Mouse (Mus musculus) urinary bladder, postnatal 25 days (tissue): ENCODE results near the gene Ercc1.

Experiments
- DNase-seq: peaks from one replicate; pipeline ENCODE4 v3.0.0; 2022; ENCODE audit warnings: low spot score

Ercc1 gene

DNA sequence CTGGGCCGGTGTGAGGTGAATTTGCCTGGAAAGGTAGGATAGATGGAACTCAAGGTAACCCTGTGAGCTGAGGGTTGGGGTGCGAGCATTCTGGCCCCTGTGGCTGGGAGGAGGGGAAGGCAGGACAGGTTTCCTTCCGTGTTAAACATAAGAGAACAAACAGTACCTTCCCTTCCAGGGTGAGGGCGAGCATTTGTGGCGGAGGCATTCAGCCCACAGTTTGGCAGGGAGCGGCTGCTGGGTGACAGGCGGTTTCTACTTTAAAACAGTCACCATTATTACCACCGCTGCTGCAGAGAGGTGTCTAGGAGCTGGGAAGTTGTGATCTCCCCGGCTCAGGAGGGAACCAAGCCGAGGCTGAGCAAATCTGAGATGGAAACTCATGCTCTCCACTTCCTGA is 7.5 kb upstream of the Ercc1 start:
- DNase-seq = no peak

DNA sequence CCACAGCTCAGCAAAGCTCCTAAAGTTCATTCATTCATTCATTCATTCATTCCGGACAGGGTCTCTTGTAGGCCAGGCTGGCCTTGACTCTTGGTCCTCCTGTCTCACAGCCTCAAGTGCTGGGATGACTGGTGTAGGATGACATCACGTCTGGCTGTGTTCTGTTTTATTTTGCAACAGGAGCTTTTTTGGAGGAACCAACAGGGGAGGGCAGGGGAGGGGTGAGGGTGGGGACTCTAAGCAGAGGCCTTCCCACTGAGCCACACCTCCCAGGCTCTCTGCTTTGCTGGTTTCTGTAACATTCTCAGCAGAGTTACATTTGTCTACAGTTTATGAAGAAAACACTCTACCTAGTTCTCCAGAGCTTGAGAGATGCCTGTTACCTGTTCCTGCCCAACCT is 6.5 kb upstream of the Ercc1 start:
- no peak for DNase-seq

DNA sequence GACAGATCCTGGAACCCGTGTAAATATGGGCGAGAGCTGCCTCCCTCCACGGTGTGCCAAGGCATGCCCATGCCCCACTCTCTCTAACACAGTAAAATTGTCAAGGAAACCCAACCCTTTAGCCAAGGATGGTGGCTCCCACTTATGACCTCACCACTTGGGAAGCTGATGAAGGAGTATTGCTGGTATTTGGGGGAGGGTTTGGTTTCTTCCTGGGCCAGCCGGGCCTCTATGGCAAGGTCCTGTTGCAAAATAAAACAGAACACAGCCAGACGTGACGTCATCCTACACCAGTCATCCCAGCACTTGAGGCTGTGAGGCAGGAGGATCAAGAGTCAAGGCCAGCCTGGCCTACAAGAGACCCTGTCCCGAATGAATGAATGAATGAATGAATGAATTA is 6.0 kb upstream of the Ercc1 start:
- no peak for DNase-seq

DNA sequence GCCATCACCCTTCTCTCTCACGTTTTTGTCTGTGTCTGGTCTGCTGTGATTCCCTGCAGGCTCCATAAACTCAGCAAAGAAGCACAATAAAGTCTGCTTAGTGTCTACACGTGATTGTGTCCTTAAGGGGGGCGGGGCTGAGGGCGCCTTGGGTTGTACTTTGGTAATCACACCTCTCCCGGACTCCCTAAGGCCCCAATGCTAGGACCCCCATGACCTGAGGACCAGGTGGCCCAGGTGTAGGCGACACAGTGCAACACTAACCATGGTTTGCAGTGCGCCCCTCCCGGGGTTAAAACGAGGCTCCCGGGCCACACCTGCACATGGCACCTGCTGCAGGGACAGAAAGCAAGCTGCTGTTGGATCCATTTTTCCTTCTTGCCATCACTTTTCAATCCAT is 3.3 kb upstream of the Ercc1 start:
- no peak for DNase-seq

DNA sequence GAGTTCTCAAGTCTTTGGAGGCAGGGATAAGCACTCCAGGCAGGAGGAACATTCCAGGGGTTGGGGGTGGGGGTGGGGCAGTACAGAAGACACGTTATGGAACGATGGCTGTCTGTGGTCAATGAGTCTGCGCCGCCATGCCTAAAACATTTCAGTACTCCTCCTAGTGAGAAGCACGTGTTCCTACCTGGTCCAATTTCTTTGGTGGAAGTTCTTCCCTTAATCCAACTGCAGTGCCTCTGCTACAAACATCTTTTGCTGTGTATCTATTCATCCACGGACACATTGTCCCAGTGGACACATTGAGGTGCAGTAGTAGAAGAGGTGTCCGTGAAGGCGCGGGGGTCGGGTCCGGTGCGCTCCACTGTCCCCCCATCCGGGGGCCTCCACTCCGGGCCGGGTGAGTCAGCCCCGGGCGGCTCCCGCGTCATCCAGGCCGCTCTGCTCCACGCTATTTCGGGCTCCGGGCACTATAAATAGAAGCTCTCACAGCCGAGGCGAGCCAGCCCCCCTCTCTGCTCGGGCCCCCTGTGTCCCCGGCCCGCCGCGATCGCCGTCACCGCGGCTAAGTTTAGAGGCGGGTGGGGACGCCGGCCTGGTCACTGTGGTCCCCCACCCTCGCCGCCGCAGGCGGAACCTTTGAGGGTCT is 2.7 kb upstream of the Ercc1 start:
- DNase-seq = no peak

DNA sequence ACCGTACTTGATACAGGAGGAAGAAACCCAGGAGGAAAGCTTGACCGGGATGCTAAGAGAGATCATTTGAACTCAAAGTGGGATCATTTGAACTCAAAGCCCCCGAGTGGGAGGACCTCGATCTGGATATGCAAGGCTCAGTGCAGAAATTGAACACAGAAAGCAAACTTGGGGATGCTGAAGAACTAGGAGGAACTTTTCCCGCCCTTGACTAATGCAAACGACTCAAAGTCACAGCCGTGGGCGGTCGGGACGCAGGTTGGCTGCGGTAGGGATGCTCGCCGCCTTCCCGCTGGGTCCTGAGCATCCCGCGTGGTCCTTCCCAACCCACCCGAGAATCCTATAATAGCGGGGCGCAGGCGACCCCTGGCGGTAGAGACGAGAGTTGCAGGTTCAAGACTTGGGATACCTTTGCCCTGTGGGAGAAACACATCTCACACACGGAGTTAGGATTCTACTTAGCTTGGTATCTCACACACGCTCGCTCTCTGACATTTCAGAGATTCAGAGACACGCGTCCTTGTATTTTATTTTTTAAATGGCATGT is 2.0 kb upstream of the Ercc1 start:
- peak; percentile 85 for DNase-seq

DNA sequence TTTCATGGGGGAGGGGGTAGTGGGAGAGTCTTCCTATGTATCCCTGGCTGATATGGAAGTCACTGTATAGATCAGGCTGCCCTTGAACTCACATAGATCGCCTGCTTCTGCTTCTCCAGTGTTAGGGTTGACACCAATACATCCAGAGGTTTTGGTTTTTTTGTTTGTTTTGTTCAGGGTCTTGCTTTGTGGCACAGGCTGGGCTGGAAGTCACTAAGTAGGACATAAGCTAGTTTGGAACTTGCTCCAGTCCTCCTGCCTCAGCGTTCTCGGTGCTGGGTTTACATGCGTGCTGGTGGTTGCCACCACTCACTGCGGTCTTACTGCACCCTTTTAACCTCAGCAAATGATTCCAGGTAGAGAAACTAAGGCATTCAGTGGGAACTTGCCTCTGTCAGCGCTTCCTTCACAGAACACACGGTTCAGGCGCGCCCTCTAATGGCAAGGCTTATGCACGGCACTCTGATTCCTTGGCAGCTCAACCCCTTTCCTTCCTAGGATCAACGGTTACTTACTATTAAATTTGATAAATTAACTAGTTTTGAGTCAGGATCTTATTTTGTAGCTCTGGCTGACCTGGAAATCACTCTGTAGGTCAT is 1.3 kb upstream of the Ercc1 start:
- peak; percentile 69 for DNase-seq

DNA sequence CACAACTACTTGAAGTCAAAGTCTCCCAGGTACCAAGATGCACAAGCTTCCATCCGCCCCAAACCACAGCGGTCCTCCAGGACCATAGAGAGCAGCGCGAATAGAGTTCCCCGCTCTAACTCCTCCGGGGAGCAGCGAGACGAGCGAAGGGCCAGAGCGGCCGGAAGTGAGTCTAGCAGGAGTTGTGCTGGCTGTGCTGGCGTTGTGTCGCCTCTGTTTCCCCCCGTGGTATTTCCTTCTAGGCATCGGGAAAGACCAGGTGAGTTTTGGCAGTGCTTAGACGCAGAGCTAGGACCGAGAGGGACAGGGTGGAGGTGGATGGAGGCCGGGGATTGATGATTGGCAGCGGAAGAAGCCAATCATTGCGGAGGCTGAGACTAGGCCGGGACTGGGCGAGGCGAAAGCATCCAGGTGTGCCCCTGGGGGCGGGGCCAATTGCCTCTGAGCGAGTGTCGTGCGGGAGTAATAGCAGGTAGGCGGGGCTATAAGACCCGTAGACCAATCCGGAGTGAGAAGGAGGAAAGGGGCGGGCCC is 427 bp downstream of the Ercc1 start:
- peak; percentile 91 for DNase-seq

DNA sequence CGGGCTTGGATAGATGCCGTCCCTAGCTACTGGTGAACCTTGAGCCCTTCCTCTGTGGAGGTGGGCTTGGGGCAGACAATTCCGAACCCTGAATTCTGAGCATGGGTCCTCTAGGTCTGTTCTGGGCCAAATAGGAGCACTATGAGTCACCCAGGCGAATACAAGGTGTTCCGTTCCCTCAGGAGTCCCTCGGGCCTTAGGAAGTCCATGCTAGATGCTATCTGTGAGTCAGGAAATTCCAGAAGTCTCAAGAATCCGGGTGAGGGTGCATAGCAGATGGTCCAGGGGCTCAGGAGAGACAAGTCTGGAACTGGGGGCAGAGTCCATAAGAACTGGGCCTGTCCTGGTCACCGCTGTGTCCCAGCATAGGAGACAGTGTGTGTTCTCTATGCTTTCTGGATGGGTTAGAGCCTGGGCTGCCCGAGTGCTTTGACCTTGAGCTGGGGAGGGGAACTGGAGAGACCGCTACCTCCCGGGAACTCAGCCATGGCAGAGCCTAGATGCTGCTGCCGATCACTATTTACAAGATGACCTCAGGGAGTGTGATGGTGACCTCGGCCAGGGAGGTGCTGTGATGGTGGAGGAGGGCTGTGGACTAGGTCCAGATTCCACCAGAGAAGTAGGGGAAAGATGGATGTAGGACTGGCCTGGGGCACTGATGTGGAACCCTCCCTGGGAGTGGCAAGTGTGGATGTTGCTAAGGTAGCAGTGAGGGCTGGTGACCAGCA is 4.8 kb downstream of the Ercc1 start:
- DNase-seq = no peak

DNA sequence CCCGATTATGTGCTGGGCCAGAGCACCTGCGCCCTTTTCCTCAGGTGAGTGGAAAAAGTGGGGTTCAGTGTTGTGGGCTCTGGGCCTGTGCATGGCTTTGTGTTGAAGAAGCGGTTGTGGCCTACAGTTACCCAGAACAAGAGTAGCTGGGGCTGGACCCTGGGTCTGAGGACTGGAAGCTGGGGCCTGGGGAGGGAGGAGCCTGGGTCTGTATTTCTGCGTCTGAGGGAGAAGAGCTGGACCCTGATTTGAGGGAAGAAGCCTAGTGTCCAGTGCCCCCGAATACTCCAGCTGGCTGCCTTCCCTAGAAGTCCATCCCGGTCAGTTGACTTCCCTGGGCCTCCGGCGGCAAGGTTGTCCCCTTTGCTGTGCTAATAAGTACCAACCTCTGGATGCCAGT is 5.6 kb downstream of the Ercc1 start:
- DNase-seq = no peak

DNA sequence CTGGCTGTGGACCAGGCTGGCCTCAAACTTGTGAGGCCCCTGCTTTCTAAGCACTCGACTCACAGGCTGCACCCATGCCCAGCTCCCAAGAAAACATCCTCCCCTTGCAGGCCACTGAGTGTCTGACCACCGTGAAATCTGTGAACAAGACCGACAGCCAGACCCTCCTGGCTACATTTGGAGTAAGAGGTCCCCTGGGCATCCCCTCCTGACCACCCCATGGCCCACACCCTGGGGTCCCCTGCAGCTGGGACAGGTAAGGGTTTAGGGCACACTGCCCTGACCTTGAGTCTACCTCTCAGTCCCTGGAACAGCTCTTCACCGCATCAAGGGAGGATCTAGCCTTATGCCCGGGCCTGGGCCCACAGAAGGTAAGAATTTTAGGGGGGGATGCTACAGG is 10.4 kb downstream of the Ercc1 start:
- no peak for DNase-seq

DNA sequence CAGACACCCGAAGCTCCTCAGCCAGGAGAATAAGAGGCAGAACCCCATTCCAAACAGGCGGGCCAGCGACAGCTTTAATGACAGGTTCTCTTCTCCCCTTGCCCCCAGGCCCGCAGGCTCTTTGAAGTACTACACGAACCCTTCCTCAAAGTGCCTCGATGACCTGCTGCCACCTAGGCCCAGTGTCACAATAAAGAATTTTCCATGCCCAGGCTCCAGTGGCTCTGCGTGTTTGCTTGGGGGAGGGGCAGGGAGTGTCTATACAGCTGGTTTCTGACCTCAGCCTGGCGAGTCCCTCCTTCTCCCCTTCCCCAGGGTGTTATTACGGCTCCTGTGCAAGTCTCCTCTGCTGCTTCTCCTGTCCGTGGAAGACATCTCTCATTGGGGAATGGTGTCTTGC is 11.7 kb downstream of the Ercc1 start:
- no peak for DNase-seq

DNA sequence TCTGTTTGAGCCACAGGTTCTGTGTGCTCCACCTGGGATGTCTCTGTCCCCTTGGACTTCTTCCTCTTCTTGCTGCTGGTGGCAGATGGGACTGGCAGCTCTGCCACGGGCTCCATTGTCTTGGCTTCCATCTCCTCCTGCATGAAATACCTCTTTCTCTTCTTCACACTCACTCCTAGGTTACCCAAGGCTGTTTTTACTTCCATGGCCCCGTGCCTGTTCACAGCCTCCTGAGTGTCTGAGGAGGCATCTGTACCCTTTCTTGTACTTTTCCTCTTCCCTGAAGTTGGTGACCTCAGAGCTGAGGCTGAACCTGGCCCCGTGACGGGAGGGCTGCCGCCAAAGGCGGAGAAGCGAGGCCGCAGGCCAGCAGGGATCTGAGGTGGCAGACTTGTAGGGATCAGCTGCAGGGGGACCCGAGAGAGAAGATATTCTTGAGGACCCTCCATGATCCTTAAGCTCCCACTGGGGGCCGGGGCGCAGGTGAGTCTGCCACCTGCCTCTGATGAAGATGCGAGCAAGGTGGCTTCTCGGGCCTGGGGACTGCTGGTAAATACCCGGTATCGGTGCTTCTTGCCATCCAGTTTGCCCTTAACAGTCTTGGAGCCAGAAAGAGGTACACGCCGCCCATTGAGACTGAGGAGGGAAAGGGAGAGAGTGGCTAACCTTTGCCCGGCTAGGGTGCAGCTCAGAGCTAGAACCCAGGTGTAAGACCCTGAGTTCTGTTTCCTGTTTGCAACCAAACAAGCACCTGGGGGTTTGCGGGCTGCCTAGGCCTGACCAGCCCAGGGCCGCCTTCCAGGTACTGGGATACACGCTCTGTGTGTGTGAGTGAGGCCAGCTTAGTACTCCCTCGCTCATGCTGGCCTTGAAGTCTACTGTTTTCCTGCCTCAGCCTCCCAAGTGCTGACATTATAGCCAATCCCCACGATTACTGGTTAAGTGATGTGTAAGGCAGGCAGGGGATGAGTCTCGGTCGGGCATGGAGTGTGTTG is 13.1 kb downstream of the Ercc1 start:
- no peak for DNase-seq

DNA sequence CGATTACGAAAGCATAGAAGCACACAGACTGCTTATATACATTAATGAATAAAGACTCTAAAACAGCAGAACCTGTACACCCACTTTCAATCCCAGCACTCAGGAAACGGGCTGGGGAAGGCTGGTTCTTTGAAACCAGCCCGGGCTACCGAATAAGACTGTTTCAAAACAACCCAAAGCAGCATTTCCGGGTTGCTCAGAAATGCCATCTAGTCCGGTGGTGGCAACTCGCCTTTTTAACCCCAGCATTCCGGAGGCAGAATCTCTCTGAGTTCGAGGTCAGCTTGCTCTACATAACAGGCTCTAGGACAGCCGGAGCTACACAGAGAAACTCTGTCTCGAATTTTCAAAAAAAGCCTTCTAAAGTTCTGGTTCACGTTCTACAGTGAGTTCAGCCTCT is 14.1 kb downstream of the Ercc1 start:
- no peak for DNase-seq

DNA sequence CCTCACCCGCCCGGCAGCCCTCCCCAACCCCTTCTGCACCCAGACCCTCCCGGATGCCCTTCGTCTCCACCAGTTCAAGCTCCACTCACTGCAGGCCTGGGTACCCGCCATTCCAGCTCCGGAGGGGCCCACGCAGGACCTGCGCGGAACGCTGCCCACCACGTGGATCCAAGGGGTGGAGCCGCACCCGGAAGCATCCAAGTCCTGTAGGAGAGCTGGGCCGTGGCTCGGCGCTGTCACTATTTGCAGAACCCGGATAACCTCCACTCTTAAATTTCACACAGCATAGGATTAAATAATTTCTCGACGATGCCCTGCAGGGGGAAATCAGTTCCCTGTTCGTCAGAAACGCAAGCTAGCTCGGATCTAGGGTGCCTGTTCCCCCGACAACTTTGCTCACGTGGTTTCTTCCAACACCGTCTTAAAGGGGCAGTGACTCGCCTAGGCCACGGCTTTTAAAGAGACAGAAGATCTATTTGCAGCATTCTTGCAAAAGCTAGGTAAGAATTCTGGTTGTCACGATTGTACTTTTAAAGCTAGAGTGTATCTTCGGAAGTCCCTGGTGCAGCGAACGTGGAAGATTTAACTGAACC is 14.8 kb downstream of the Ercc1 start, which contains the start of the genes Cd3eap and Ppp1r13l:
TSS of gene Cd3eap (minus strand) at position 185 of the 593 bp plus-strand sequence.
TSS of gene Ppp1r13l (plus strand) at position 451 of the 593 bp plus-strand sequence.
- peak; percentile 78 for DNase-seq

DNA sequence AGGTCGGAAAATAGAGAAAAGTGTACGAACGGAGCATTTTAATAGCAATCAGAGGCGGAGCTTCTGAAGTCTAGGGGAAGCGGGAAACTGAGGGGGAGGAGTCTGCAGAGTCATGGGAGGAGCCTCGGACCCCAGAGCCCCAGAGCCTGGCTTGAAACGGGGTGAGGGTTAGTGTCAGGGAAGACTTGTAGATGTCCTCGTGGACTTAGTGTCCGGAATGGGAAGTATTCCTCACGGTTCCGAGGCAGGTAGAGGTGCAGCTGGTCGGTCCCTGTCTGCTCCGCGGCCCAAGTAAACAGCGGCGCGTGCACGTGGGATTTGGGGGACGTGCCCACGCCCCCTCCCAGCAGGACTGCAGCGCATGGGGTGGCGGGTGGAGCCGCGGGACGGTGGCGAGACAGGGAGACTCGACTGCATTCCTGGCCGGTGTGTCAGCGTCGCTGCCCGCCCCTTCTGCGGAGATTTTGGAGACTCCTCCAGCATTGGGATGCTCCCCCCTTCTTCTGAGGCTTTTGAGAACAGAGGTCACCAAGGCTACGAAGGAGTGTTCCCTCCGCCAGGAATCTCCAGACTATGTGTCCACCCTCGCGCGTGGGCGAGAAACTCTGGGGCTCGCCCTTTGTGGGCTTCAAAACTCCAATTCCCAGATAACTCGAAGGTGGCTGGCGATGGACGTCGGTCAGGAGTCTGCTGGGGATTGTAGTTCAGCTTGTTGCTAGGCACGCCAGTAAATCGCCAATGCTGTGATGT is 15.5 kb downstream of the Ercc1 start:
- peak; percentile 80 for DNase-seq

DNA sequence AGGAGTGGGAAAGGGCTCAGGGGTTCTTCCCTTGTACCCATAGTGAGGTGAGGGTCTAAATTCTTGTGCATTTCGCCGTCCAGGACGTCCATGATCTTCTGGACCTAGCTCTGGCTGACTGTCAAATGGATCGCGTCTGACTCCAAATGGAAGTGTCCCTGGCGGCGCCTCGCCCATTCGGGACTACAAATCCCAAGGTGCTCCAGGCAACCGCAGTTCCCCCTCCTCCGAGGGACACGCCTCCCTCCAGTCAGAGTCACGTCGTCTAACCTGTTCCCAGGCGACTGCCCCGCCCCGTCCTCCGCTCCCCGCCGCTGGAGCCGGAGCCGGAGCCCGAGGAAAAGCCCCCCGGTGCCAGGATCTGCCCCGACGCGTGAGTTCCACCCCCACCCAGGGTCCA is 16.4 kb downstream of the Ercc1 start:
- peak; percentile 81 for DNase-seq

DNA sequence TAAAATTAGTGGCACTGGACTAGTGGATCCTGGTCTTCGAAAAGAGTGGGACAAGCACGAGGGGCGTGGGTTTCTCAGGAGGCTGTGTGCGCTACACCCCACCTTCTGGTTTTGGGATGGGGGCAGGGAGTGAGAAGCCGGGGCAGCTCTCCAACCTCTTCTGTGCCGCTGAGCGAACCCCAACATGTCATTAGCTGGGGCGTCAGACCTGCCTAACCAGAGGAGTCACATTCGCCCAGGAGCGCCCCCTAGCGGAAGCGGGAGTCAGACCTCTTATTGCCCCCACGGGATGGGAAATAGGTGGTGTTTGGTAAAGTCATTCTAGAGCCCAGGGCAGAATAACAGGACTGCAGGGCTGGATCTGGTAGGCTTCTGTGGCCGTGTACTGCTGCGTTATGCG is 17.1 kb downstream of the Ercc1 start:
- DNase-seq = peak; percentile 93

DNA sequence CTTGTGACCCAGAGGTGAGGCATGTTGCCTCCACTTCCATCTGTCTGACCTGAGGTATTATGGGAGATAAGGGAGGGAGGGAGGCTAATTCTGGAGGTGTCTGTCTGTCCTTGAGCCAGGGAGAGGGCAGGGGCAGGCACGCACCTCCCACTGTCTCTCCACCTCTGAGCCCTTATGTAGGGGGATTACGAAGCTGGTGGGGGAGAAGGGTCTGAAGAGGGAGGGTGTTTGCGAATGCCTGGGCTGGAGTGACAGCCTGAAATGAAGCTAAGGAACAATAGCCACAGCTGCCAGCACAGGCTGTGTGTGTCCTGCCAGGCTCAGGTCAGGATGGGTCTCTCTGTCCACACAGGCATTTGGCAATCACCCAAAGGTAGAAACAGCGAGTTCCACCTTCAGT is 17.7 kb downstream of the Ercc1 start:
- no peak for DNase-seq

DNA sequence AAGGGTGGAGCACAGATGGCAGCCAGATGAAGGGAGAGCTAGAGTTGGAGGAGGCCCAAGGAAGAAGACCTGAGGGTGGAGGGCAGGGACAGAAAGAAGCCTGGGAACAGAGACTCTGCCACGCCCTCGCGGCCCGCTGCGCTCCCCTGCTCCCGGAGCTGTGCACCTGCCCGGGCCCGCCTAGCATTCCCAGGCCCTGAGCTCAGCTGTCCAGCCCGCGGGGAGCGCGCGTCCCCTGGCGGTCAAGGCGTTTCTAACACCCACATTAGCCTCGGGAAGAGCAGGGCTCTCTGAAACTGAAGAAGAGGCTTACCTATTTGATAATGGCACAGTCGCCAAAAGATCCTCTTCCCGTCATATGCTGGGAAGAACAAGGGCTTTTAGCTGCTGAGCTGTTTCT is 19.3 kb downstream of the Ercc1 start:
- DNase-seq = peak; percentile 88
